Mouse (Mus musculus) ovary, postnatal 36 days (tissue): ENCODE results near the gene Cd302.

Experiments used
- DNase-seq: peaks from one replicate; pipeline ENCODE4 v3.0.0; 2022; ENCODE audit warnings: low spot score, mixed read lengths

The Cd302 gene

DNA sequence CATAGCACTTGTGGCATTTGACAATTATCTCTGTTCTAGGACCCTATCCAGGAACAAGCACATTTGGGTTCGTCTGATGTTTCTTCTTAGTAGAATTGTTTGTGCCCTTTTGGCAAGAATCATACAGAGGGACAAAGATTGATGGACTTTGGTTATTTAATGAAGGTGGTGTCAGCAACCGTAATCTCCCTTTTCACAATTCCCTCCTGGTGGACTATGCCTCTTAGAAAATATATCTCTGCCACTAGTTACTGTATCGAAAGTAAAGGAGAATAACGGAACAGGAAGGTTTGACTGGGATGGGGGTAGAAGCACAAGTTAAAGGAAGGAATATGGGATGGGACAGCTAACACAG, at the start of gene Cd302:
Gene Cd302 (minus strand): TSS at position 22 of the 355 bp plus-strand sequence.
- no peak for DNase-seq

DNA sequence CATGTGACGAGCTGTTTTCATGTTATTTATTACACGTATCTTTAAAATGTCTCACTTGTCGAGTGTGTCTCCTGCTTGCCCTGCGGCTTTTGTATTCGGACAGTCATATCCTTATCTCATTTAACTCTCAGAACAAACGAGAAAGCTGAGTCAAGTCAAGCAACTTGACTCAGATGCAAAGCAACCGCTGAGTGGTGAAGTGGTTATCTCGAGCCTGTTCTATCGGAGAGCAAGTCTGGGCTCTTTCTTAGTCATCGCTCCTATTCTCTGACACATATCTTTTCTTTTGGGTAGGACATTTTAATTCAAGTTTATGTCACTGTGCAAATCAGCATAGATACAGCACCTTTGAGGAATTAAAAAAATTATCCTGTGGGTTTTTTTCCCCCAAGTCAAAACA, 44.4 kb upstream of the Cd302 start:
- no peak for DNase-seq

GRCm38 (mm10) chr2:60327581-60327980, 43.3 kb upstream of the Cd302 start:
- DNase-seq: no peak

GRCm38 (mm10) chr2:60326948-60327347, 42.7 kb upstream of the Cd302 start:
- DNase-seq: no peak

- DNase-seq: no peak
Measured at GRCm38 (mm10) chr2:60323411-60323810, 39.1 kb upstream of the Cd302 start.

DNA sequence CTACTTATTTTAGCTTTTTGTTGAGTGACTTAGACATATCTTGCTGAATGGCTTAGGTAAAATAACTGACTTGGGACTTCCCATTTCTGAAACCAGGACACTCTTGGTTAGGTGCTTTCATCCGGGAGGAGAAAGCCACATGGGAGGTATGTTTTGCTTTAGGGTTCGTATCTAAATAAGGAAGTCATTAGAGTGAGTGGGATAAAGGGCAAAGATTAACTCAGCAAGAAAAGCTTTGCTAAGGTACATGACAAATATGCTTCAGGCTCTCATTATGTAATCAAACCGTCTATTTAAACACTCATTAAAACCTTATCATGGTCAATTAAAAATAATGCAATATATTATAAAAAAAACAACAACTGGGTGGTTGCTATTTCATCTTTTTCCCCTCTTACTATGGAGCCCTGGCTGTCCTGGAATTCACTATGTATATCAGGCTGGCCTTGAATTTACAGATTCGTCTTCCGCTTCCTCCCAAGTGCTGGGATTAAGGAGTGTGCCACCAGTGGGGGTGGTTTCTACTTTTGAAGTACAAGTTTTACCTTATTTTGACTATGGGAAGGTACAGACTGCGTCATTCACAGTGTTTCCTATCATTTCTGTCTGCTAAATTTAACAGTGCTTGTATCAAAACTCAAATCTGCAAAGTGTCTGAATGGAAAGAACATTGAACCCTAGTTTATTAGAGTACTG, 37.9 kb upstream of the Cd302 start:
- no peak for DNase-seq

- DNase-seq: no peak
Measured at GRCm38 (mm10) chr2:60303796-60304195, 19.5 kb upstream of the Cd302 start.

- DNase-seq: no peak
Measured at GRCm38 (mm10) chr2:60299323-60299722, 15.0 kb upstream of the Cd302 start.

DNA sequence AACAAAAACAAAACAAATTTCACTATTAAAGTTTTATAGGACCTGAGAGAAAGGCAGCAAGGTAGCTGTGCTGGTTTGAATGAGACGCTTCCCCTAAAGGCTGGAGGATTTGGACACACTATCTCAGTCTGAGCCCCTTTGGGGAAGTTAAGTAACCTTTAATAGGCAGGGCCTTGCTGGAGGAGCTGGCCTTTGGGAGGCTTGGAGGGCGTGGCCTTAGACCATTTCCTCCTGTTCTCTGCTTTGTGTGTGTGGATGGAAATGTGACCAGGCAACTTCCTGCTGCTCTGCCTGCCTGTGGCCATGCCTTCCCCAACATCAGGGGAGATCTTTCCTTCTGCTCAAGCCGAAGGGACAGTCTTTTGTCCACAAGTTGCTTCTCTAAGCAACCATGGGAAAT, 14.0 kb upstream of the Cd302 start:
- no peak for DNase-seq

GRCm38 (mm10) chr2:60291381-60291780, 7.1 kb upstream of the Cd302 start:
- DNase-seq: no peak

GRCm38 (mm10) chr2:60289451-60289850, 5.2 kb upstream of the Cd302 start:
- DNase-seq: no peak

DNA sequence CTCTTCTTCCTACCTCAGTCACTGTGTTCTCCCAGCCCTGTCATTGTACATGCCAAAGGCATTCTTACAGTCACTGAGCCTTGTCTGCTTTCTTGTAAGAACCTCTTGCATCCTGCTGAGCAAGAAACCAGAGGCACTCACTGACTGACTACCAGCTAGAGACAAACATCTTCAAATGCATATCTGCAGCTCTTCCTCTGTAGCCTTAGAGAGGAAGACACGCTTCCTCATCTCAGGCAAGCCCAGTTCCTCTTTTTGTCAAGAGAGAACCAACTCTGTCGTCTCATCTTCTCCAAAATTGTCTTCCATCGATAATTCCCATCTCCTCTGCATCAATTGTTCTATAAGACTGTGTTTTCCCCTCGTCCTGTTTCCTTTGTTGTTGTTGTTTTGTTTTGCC, 4.3 kb upstream of the Cd302 start:
- no peak for DNase-seq

GRCm38 (mm10) chr2:60285107-60285617, 874 bp upstream of the Cd302 start:
- no peak for DNase-seq

GRCm38 (mm10) chr2:60283751-60284466, 379 bp downstream of the Cd302 start:
- DNase-seq: peak; percentile 81

DNA sequence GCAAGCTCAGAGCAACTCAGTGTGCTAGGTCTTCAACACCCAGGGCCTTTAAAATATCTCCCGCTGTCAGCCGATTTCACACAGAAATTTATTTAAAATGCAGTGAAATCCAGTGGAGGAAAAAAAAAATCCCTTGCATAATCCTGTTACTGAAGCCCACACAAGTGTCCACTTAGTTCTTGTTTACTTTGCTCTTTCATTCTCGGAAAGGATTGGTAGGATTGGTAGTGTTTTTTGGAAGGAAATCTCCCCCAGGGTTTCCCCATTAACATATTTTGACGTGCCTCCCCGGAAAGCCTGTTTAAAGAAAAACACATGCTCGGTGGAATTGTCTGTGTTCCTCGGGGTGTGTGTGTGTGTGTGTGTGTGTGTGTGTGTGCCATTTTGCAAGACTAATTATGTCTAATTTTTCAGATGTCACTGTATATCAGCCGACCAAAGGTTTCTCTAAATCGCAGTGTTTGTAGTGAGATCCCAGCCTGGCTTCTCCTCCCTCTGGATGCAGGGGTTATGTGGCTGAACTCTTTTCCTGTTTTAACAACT, 1.0 kb downstream of the Cd302 start:
- DNase-seq: no peak

DNA sequence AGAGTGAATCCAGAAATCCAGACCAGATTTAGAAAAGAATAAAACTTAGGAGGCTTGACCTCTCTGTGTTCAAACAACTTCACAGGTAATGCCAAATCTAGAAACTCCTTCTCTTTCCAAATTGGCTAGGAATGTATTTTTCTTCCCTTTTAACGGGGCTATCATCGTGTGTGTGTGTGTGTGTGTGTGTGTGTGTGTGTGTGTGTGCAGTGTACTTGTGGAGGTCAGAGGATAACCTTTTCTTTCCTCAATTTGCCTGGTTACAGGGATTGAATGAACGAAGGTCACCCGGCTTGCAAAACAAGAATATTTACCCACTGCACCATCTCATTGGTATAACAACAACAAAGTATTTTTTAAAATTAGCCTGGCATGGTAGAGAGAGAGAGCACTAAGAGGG, 1.7 kb downstream of the Cd302 start:
- DNase-seq: no peak

DNA sequence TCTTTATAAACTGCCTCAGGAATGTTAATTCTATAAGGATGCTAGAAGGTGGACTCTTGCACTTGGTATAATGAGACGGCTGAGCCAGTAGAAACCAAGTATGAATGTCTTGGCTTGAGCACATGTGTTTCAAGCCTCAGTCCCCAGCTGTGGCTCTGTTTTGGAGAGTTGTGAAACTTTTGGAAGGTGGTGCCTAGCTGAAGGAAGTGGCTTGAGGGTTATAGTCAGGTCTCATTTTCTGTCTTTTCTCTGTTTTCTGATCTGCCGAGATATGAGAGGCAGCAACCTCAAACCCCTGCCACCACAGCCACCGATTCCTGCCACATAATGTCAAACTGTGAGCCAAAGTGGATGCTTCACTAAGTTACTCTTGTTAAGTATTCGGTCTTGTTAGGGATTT, 5.7 kb downstream of the Cd302 start:
- no peak for DNase-seq

- DNase-seq: no peak
Measured at GRCm38 (mm10) chr2:60269856-60270479, 14.3 kb downstream of the Cd302 start.

- DNase-seq: no peak
Measured at GRCm38 (mm10) chr2:60267567-60267966, 16.7 kb downstream of the Cd302 start.

- DNase-seq: no peak
Measured at GRCm38 (mm10) chr2:60260621-60261350, 23.5 kb downstream of the Cd302 start.

DNA sequence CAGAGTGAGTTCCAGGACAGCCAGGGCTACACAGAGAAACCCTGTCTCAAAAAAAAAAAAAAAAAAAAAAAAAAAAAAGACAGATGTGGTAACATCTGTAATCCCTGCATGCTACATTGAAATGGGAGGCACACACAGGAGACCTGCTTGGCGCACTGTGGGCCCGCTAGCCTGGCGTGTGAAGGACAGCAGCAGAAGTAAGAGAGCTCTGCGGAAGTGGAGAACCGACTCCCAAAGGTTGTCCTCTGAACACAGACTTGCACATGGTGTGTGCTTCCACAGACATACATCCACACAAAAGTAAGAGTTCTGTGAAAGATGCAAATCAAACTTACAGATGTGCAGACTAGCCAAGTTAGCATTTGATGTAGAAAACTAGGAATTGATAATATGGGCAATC, 25.1 kb downstream of the Cd302 start:
- no peak for DNase-seq

DNA sequence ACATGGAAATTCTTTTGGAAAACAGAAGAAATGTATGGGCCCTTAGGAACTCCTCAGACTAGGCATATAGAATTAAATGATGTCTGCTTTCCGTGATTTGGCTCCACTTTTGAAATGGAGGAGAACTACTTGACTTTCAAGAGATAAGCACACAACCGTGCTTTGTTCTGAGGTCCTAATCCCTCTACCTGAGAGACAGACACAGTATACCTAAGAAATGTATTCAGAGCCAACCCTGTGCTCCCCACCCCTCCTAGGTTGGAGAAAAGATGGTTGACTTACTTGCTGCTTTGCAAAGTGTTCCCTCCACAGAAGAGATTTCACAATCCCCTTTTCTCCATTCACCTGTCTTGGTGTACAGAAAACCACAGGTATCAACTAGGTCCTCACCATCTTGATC, 27.5 kb downstream of the Cd302 start:
- DNase-seq: no peak
